Mouse (Mus musculus): ENCODE results near the gene Gm14326. TPM values are rescaled to one million over a fixed set of nuclear protein-coding genes. Genes with fewer than 3 reads are reported as not detected.
A peak's percentile ranks its signal among the peaks of the same experiment; 100 is the strongest.
"Not testable (repeated sequence)": the region's sequence is repeated elsewhere in the genome, so short reads cannot be mapped to it uniquely, and the experiment has no call there.

Gm14326 gene
- 14.3 and 15.9 TPM in 2 replicates for polyA plus RNA-seq (2016; fragmentation: Nextera tagmentation; extraction: Ambion mirVana)

GRCm38 (mm10) chr2:177957145-177957544 lies at the start of gene Gm14326:
TSS of gene Gm14326 (minus strand) at chr2:177957297.
- H3K4me2 ChIP-seq (replicated peaks), result peak within 1 kb of the TSS; percentile 52
- ATAC-seq (ENCODE audit: low FRiP score); H3K4me1 ChIP-seq; H3K27ac ChIP-seq; H3K9me3 ChIP-seq (replicated peaks); H3K36me3 ChIP-seq; H3K27me3 ChIP-seq: not testable (repeated sequence)
- peak within 1 kb of the TSS; percentile 53 for H3K9ac ChIP-seq
- 0% methylated on average over 4 of the region's 7 CpGs for WGBS
- peak within 1 kb of the TSS; percentile 45 for H3K4me3 ChIP-seq

GRCm38 (mm10) chr2:177974814-177975213 lies 17.7 kb upstream of the Gm14326 start:
- not testable (repeated sequence) for H3K4me2 ChIP-seq (replicated peaks); H3K27me3 ChIP-seq; H3K4me1 ChIP-seq; H3K4me3 ChIP-seq; H3K27ac ChIP-seq; ATAC-seq (ENCODE audit: low FRiP score); H3K36me3 ChIP-seq; H3K9ac ChIP-seq; H3K9me3 ChIP-seq (replicated peaks)
- WGBS, result 69% methylated on average over 7 of the region's 7 CpGs

GRCm38 (mm10) chr2:177956734-177957133 lies 363 bp downstream of the Gm14326 start:
- H3K27me3 ChIP-seq; H3K27ac ChIP-seq; H3K36me3 ChIP-seq; ATAC-seq (ENCODE audit: low FRiP score); H3K9me3 ChIP-seq (replicated peaks); H3K4me1 ChIP-seq: not testable (repeated sequence)
- under 1% methylated on average over 18 of the region's 18 CpGs for WGBS
- Histone ChIP-seq H3K9ac (peak overlapping the region; percentile 53), H3K4me2 (replicated peaks) (peak overlapping the region; percentile 52), H3K4me3 (peak overlapping the region; percentile 45)

GRCm38 (mm10) chr2:177925563-177926103 lies 31.5 kb downstream of the Gm14326 start, which contains the start of gene Zfp972:
TSS of gene Zfp972 (minus strand) at chr2:177925613.
- 57% methylated on average over 4 of the region's 5 CpGs for WGBS
- not testable (repeated sequence) for H3K27me3 ChIP-seq; ATAC-seq (ENCODE audit: low FRiP score)

GRCm38 (mm10) chr2:177903276-177903675 lies 53.8 kb downstream of the Gm14326 start:
- H3K9ac ChIP-seq; H3K27ac ChIP-seq; H3K4me1 ChIP-seq; H3K27me3 ChIP-seq; H3K9me3 ChIP-seq (replicated peaks); H3K4me2 ChIP-seq (replicated peaks); H3K36me3 ChIP-seq; ATAC-seq (ENCODE audit: low FRiP score); H3K4me3 ChIP-seq: not testable (repeated sequence)
- 100% methylated on average over 3 of the region's 12 CpGs for WGBS

More at GRCm38 (mm10) chr2:177925563-177926103, 31.5 kb downstream of the Gm14326 start, which contains the start of gene Zfp972:
- H3K9ac ChIP-seq; H3K4me3 ChIP-seq; H3K4me2 ChIP-seq (replicated peaks); H3K4me1 ChIP-seq; H3K9me3 ChIP-seq (replicated peaks); H3K27ac ChIP-seq; H3K36me3 ChIP-seq: not testable (repeated sequence)

GRCm38 (mm10) chr2:177898171-177898570 lies 58.9 kb downstream of the Gm14326 start:
- H3K36me3 ChIP-seq; ATAC-seq (ENCODE audit: low FRiP score); H3K4me2 ChIP-seq (replicated peaks); H3K9ac ChIP-seq; H3K27ac ChIP-seq; H3K9me3 ChIP-seq (replicated peaks); H3K27me3 ChIP-seq; H3K4me3 ChIP-seq; H3K4me1 ChIP-seq: not testable (repeated sequence)
- 87% methylated on average over 2 of the region's 3 CpGs for WGBS

- WGBS, result 56% methylated on average over 10 of the region's 13 CpGs
- not testable (repeated sequence) for H3K27me3 ChIP-seq; H3K27ac ChIP-seq; H3K9ac ChIP-seq; H3K4me1 ChIP-seq; H3K9me3 ChIP-seq (replicated peaks); H3K36me3 ChIP-seq; ATAC-seq (ENCODE audit: low FRiP score)
- peak within 1 kb of the TSS; percentile 13; the same call in 1 of the 2 replicates for H3K4me3 ChIP-seq
- H3K4me2 ChIP-seq (replicated peaks), result 0 out of 2 replicates have a peak within 1 kb of the TSS, but pooled peaks have one; percentile 11
These were observed 60.0 kb downstream of the Gm14326 start, which contains the start of gene Gm14327 for GRCm38 (mm10) chr2:177897046-177897578. TSS of gene Gm14327 (plus strand) at chr2:177897096.

GRCm38 (mm10) chr2:177887743-177888142 lies 69.4 kb downstream of the Gm14326 start:
- 94% methylated on average over 14 of the region's 14 CpGs for WGBS
- H3K4me3 ChIP-seq; H3K36me3 ChIP-seq; ATAC-seq (ENCODE audit: low FRiP score); H3K9me3 ChIP-seq (replicated peaks); H3K27ac ChIP-seq; H3K4me1 ChIP-seq; H3K9ac ChIP-seq; H3K27me3 ChIP-seq; H3K4me2 ChIP-seq (replicated peaks): not testable (repeated sequence)

Other genes with a start within 250 kb of the Gm14326 start
- 7.0 and 7.5 TPM in 2 replicates for gene Gm14322, start 198.0 kb downstream of the Gm14326 start, polyA plus RNA-seq (2016; fragmentation: Nextera tagmentation; extraction: Ambion mirVana)
- 34.5 and 35.5 TPM in 2 replicates for gene Gm14325, start 117.0 kb downstream of the Gm14326 start, polyA plus RNA-seq (2016; fragmentation: Nextera tagmentation; extraction: Ambion mirVana)
- 2.6 and 3.0 TPM in 2 replicates for gene Gm14327, start 60.2 kb downstream of the Gm14326 start, polyA plus RNA-seq (2016; fragmentation: Nextera tagmentation; extraction: Ambion mirVana)
- 0.43 and 0.46 TPM in 2 replicates for gene Zfp972, start 31.7 kb downstream of the Gm14326 start, polyA plus RNA-seq (2016; fragmentation: Nextera tagmentation; extraction: Ambion mirVana)
- gene Zfp971, start 66.0 kb upstream of the Gm14326 start, polyA plus RNA-seq (2016; fragmentation: Nextera tagmentation; extraction: Ambion mirVana), result 13.2 and 14.1 TPM in 2 replicates
- gene Zfp931, start 121.2 kb upstream of the Gm14326 start, polyA plus RNA-seq (2016; fragmentation: Nextera tagmentation; extraction: Ambion mirVana), result 12.0 and 14.8 TPM in 2 replicates
- gene Phactr3, start 161.7 kb upstream of the Gm14326 start, polyA plus RNA-seq (2016; fragmentation: Nextera tagmentation; extraction: Ambion mirVana), result 17.4 and 20.9 TPM in 2 replicates